In genomic region chr6:121457381-121457780, GRCm38 (mm10) we compare ENCODE assay signal across 22 mouse cellular contexts. TPM values are rescaled to one million over a fixed set of nuclear protein-coding genes. Genes with fewer than 3 reads are reported as not detected.
A peak's percentile ranks its signal among the peaks of the same experiment; 100 is the strongest.
DNase-seq lines count a peak whose midpoint lies in the region; ATAC-seq lines count a peak whose summit lies in the region.
"Had no signal": no experiment of that assay in that cellular context is flagged by ENCODE, and none has a peak within 500 bp of the region (broad histone marks: within the 10 kb centered on the region; RNA-seq: fewer than 3 reads in every experiment).

No protein-coding gene starts in this region.

- H3K9me3 ChIP-seq in hindbrain, embryonic 16.5 days (ENCODE audit: control insufficient read depth, low read length): no peaks in the 10 kb centered on the region
- no peaks in the 10 kb centered on the region for H3K9me3 ChIP-seq in hindbrain, embryonic 12.5 days (replicated peaks)
- H3K9me3 ChIP-seq in neural tube, embryonic 15.5 days (replicated peaks): no peaks in the 10 kb centered on the region
- H3K9me3 ChIP-seq: embryonic facial prominence, embryonic 12.5 days; forebrain, embryonic 12.5 days; heart, embryonic 15.5 days had no signal

- no peaks in the 10 kb centered on the region for H3K27me3 ChIP-seq in hindbrain, embryonic 16.5 days (replicated peaks; ENCODE audit: control insufficient read depth, insufficient read depth, low read length)
- no peaks in the 10 kb centered on the region for H3K27me3 ChIP-seq in hindbrain, embryonic 12.5 days
- no peaks in the 10 kb centered on the region; the same call in 1 of the 2 replicates for H3K27me3 ChIP-seq in neural tube, embryonic 15.5 days (replicated peaks)

- H3K9ac ChIP-seq in hindbrain, embryonic 16.5 days (ENCODE audit: low read depth, low read length): no peak overlapping the region
- H3K9ac ChIP-seq in hindbrain, embryonic 12.5 days: no peak overlapping the region
- no peak overlapping the region for H3K9ac ChIP-seq in neural tube, embryonic 15.5 days (replicated peaks)
- H3K9ac ChIP-seq: embryonic facial prominence, embryonic 12.5 days; forebrain, embryonic 12.5 days; heart, embryonic 15.5 days had no signal

- H3K4me1 ChIP-seq in hindbrain, embryonic 16.5 days (ENCODE audit: control insufficient read depth, insufficient read depth, low read depth, low read length): peaks cover 38% of the 10 kb centered on the region
- peaks cover 32% of the 10 kb centered on the region for H3K4me1 ChIP-seq in hindbrain, embryonic 12.5 days
- H3K4me1 ChIP-seq in neural tube, embryonic 15.5 days: peaks cover 62% of the 10 kb centered on the region
- H3K4me1 ChIP-seq: heart, embryonic 15.5 days had no signal

- WGBS in hindbrain, embryonic 16.5 days: 47% methylated on average over 8 of the region's 8 CpGs
- 58% methylated on average over 8 of the region's 8 CpGs for WGBS in hindbrain, embryonic 12.5 days
- WGBS in neural tube, embryonic 15.5 days: 39% methylated on average over 8 of the region's 8 CpGs

- no peak for ATAC-seq in hindbrain, embryonic 16.5 days
- no peak for ATAC-seq in hindbrain, embryonic 12.5 days (ENCODE audit: low FRiP score)
- no peak for ATAC-seq in neural tube, embryonic 15.5 days (ENCODE audit: low FRiP score)
- no peak for ATAC-seq in erythroblast, adult 5-6 weeks (replicated peaks; ENCODE audit: low FRiP score, poor library complexity, severe bottlenecking)
- ATAC-seq: forebrain, embryonic 16.5 days had no signal

- peak; percentile 25 to 53 for DNase-seq in cerebellum, postnatal 25 days
- DNase-seq in cerebellum, adult 8-10 months: no peak
- DNase-seq in R1 (ENCODE audit: low read depth, low spot score): peak; percentile 4
- DNase-seq: adrenal gland, adult 8-10 months; adrenal gland, postnatal 36 days; cerebellum, adult 11 months; cerebellum, adult 9-10 months; gastrocnemius, postnatal 10 days; heart, adult 18-20 months; heart, postnatal 14 days; kidney, adult 11 months had no signal

- H3K4me2 ChIP-seq in hindbrain, embryonic 16.5 days (ENCODE audit: low read length): no peak overlapping the region
- H3K4me2 ChIP-seq in hindbrain, embryonic 12.5 days (replicated peaks): no peak overlapping the region
- H3K4me2 ChIP-seq in neural tube, embryonic 15.5 days: peak overlapping the region; percentile 22
- H3K4me2 ChIP-seq: embryonic facial prominence, embryonic 12.5 days; forebrain, embryonic 12.5 days; heart, embryonic 11.5 days; heart, embryonic 15.5 days had no signal

- H3K36me3 ChIP-seq in hindbrain, embryonic 16.5 days (ENCODE audit: control insufficient read depth, insufficient read depth, low read length): no peaks in the 10 kb centered on the region
- H3K36me3 ChIP-seq in hindbrain, embryonic 12.5 days: no peaks in the 10 kb centered on the region
- H3K36me3 ChIP-seq in neural tube, embryonic 15.5 days: no peaks in the 10 kb centered on the region
- H3K36me3 ChIP-seq: embryonic facial prominence, embryonic 12.5 days; forebrain, embryonic 12.5 days; heart, embryonic 15.5 days had no signal

- H3K27ac ChIP-seq in hindbrain, embryonic 16.5 days (ENCODE audit: low read depth, low read length): peak overlapping the region; percentile 10; the same call in 1 of the 2 replicates
- H3K27ac ChIP-seq in hindbrain, embryonic 12.5 days: no peak overlapping the region; the same call in 1 of the 2 replicates
- peak overlapping the region; percentile 74 for H3K27ac ChIP-seq in neural tube, embryonic 15.5 days (replicated peaks)
- H3K27ac ChIP-seq: embryonic facial prominence, embryonic 12.5 days; forebrain, embryonic 12.5 days; heart, embryonic 15.5 days had no signal

- no peak overlapping the region for H3K4me3 ChIP-seq in hindbrain, embryonic 16.5 days (ENCODE audit: low read length)
- H3K4me3 ChIP-seq in hindbrain, embryonic 12.5 days: no peak overlapping the region
- no peak overlapping the region for H3K4me3 ChIP-seq in neural tube, embryonic 15.5 days (replicated peaks)
- H3K4me3 ChIP-seq: embryonic facial prominence, embryonic 12.5 days; forebrain, embryonic 12.5 days; heart, embryonic 15.5 days had no signal

RNA-seq across cellular contexts. Expression of gene Iqsec3, which starts 16.1 kb away (rescaled TPM):
- polyA plus RNA-seq in hindbrain, embryonic 16.5 days (2015; fragmentation: Nextera tagmentation; extraction: Ambion mirVana): 12.7 and 13.0 TPM in 2 replicates
- polyA plus RNA-seq in hindbrain, embryonic 12.5 days (2016; fragmentation: Nextera tagmentation; extraction: Ambion mirVana): 6.0 and 6.6 TPM in 2 replicates
- polyA plus RNA-seq in neural tube, embryonic 15.5 days (2015; fragmentation: Nextera tagmentation; extraction: Ambion mirVana): 14.6 and 18.7 TPM in 2 replicates
- 0.58 TPM in 1 of 2 replicates, not detected in the other for total RNA-seq in erythroblast, adult 5-6 weeks (2015; ENCODE audit: low replicate concordance)
- 0.14 TPM in 1 of 2 replicates, not detected in the other for total RNA-seq in erythroblast, adult 5-6 weeks (2017; ENCODE audit: low replicate concordance)
- total RNA-seq: CH12.LX; hematopoietic stem cell, adult 5-6 weeks had no signal
- polyA plus RNA-seq: heart, embryonic 15.5 days had no signal
